Mouse (Mus musculus) limb, embryonic 12.5 days (tissue): ENCODE measurements around the gene Tas2r104. TPM values are rescaled to one million over a fixed set of nuclear protein-coding genes. Genes with fewer than 3 reads are reported as not detected.

Experiments
- ATAC-seq: fragments of 200-750 bp; cut with Nextera tagmentation; 2 replicates; pipeline ENCODE4 v1.8.0; 2017; ENCODE audit warnings: low read depth, moderate TSS enrichment; ENCODE audit not compliant: insufficient number of reproducible peaks, insufficient read depth, low FRiP score, low TSS enrichment
- H3K27ac ChIP-seq: fragments of 300-500 bp; sonication (generic); 2 replicates; pipeline ENCODE4 v1.5.1; 2016; ENCODE audit warnings: mild to moderate bottlenecking, moderate library complexity
- H3K27me3 ChIP-seq: fragments of 300-500 bp; sonication (generic); 2 replicates; pipeline ENCODE4 v1.6.1; 2016; ENCODE audit warnings: mild to moderate bottlenecking, moderate library complexity
- H3K36me3 ChIP-seq: fragments of 300-500 bp; sonication (generic); 2 replicates; pipeline ENCODE4 v1.6.1; 2016; ENCODE audit warnings: mild to moderate bottlenecking, moderate library complexity
- H3K4me1 ChIP-seq: fragments of 300-500 bp; sonication (generic); replicated peaks from 2 replicates; pipeline ENCODE4 v1.6.1; 2016
- H3K4me2 ChIP-seq: fragments of 300-500 bp; sonication (generic); 2 replicates; pipeline ENCODE4 v1.6.1; 2016; ENCODE audit warnings: mild to moderate bottlenecking, moderate library complexity
- H3K4me3 ChIP-seq: fragments of 300-500 bp; sonication (generic); replicated peaks from 2 replicates; pipeline ENCODE4 v1.5.1; 2016; ENCODE audit warnings: mild to moderate bottlenecking
- H3K9ac ChIP-seq: fragments of 300-500 bp; sonication (generic); replicated peaks from 2 replicates; pipeline ENCODE4 v1.6.1; 2016; ENCODE audit warnings: mild to moderate bottlenecking, moderate library complexity
- H3K9me3 ChIP-seq: fragments of 300-500 bp; sonication (generic); 2 replicates; pipeline ENCODE4 v1.6.1; 2016; ENCODE audit warnings: mild to moderate bottlenecking, moderate library complexity
- WGBS: fragments of 180-500 bp; shearing (Covaris S2); methylation state at CpG from one replicate; pipeline ENCODE4 v1.1.7; 2016; 5-methylcytosine and 5-hydroxymethylcytosine counted together
- polyA plus RNA-seq: library from polyadenylated mRNA; unstranded; fragments of >200 nt; fragmentation: Nextera tagmentation; extraction: Ambion mirVana; gene quantifications from 2 replicates; pipeline ENCODE4 v1.2.1, GENCODE M21; 2016

Gene Tas2r104
- polyA plus RNA-seq: not detected in 2 replicates

GRCm38 (mm10) chr6:131685644-131686043, at the start of gene Tas2r104:
Tas2r104 (minus strand) TSS chr6:131685744.
- 74% methylated on average over 1 of the region's 1 CpGs for WGBS
- no peaks in the 10 kb centered on the region for H3K4me1 ChIP-seq

GRCm38 (mm10) chr6:131712803-131713202, 27.3 kb upstream of the Tas2r104 start:
- H3K9ac ChIP-seq: no peak overlapping the region
- H3K4me2 ChIP-seq: no peak overlapping the region
- WGBS: 46% methylated on average over 7 of the region's 7 CpGs
- no peaks in the 10 kb centered on the region for H3K27me3 ChIP-seq
- no peaks in the 10 kb centered on the region for H3K4me1 ChIP-seq
- no peak for ATAC-seq
- H3K9me3 ChIP-seq: peaks cover 16% of the 10 kb centered on the region
- H3K4me3 ChIP-seq: no peak overlapping the region
- no peaks in the 10 kb centered on the region for H3K36me3 ChIP-seq
- no peak overlapping the region for H3K27ac ChIP-seq

More at GRCm38 (mm10) chr6:131685644-131686043, at the start of gene Tas2r104:
- Histone ChIP-seq H3K4me3 (no peak within 1 kb of the TSS), H3K27me3 (no peaks in the 10 kb centered on the region), H3K9ac (no peak within 1 kb of the TSS), H3K4me2 (no peak within 1 kb of the TSS), H3K9me3 (0 out of 2 replicates have a peak, but pooled peaks cover 4% of the 10 kb centered on the region), H3K27ac (no peak within 1 kb of the TSS), H3K36me3 (no peaks in the 10 kb centered on the region)
- ATAC-seq: no peak

GRCm38 (mm10) chr6:131689963-131690362, 4.4 kb upstream of the Tas2r104 start, which contains the start of gene Tas2r114:
Tas2r114 (minus strand) TSS chr6:131690063.
- H3K4me2 ChIP-seq: no peak within 1 kb of the TSS
- H3K4me1 ChIP-seq: no peaks in the 10 kb centered on the region
- no peak for ATAC-seq
- no peak within 1 kb of the TSS for H3K9ac ChIP-seq
- H3K4me3 ChIP-seq: no peak within 1 kb of the TSS
- H3K36me3 ChIP-seq: no peaks in the 10 kb centered on the region
- H3K27me3 ChIP-seq: no peaks in the 10 kb centered on the region
- H3K9me3 ChIP-seq: peaks cover 23% of the 10 kb centered on the region; the same call in 1 of the 2 replicates
- H3K27ac ChIP-seq: no peak within 1 kb of the TSS

- no peak within 1 kb of the TSS for H3K9ac ChIP-seq
- H3K4me2 ChIP-seq: no peak within 1 kb of the TSS
- no peaks in the 10 kb centered on the region for H3K27me3 ChIP-seq
- H3K4me1 ChIP-seq: no peaks in the 10 kb centered on the region
- H3K9me3 ChIP-seq: peaks cover 19% of the 10 kb centered on the region; the same call in 1 of the 2 replicates
- WGBS: 83% methylated on average over 1 of the region's 1 CpGs
- no peaks in the 10 kb centered on the region for H3K36me3 ChIP-seq
- ATAC-seq: no peak
- H3K4me3 ChIP-seq: no peak within 1 kb of the TSS
- no peak within 1 kb of the TSS for H3K27ac ChIP-seq
These were observed 1.9 kb upstream of the Tas2r104 start, which contains the start of gene Tas2r105 for GRCm38 (mm10) chr6:131687395-131687794. Tas2r105 (minus strand) TSS chr6:131687495.

- WGBS: 70% methylated on average over 3 of the region's 3 CpGs
- H3K4me3 ChIP-seq: no peak within 1 kb of the TSS
These were observed 6.8 kb downstream of the Tas2r104 start, which contains the start of gene Tas2r106 for GRCm38 (mm10) chr6:131678786-131679185. Tas2r106 (minus strand) TSS chr6:131678886.

GRCm38 (mm10) chr6:131660049-131660448, 25.5 kb downstream of the Tas2r104 start, which contains the start of gene Tas2r107:
Tas2r107 (minus strand) TSS chr6:131660149.
- no peak for ATAC-seq

More at GRCm38 (mm10) chr6:131678786-131679185, 6.8 kb downstream of the Tas2r104 start, which contains the start of gene Tas2r106:
- no peaks in the 10 kb centered on the region for H3K27me3 ChIP-seq
- no peaks in the 10 kb centered on the region for H3K4me1 ChIP-seq
- H3K9me3 ChIP-seq: peaks cover 3% of the 10 kb centered on the region; the same call in 1 of the 2 replicates
- no peak within 1 kb of the TSS for H3K9ac ChIP-seq
- no peak within 1 kb of the TSS for H3K4me2 ChIP-seq
- H3K27ac ChIP-seq: no peak within 1 kb of the TSS
- H3K36me3 ChIP-seq: no peaks in the 10 kb centered on the region
- ATAC-seq: no peak

More at GRCm38 (mm10) chr6:131660049-131660448, 25.5 kb downstream of the Tas2r104 start, which contains the start of gene Tas2r107:
- Histone ChIP-seq H3K4me1 (no peaks in the 10 kb centered on the region), H3K27me3 (no peaks in the 10 kb centered on the region), H3K36me3 (no peaks in the 10 kb centered on the region), H3K9me3 (peaks cover 24% of the 10 kb centered on the region), H3K4me3 (no peak within 1 kb of the TSS), H3K9ac (no peak within 1 kb of the TSS), H3K27ac (no peak within 1 kb of the TSS), H3K4me2 (no peak within 1 kb of the TSS)

Other genes with a start within 250 kb of the Tas2r104 start
- not detected in 2 replicates for gene 5430401F13Rik, start 199.3 kb downstream of the Tas2r104 start, polyA plus RNA-seq
- not detected in 2 replicates for gene Gm6619, start 199.3 kb downstream of the Tas2r104 start, polyA plus RNA-seq
- gene Tas2r130, start 54.8 kb downstream of the Tas2r104 start, polyA plus RNA-seq: not detected in 2 replicates
- gene Tas2r107, start 25.6 kb downstream of the Tas2r104 start, polyA plus RNA-seq: not detected in 2 replicates
- gene Tas2r106, start 6.9 kb downstream of the Tas2r104 start, polyA plus RNA-seq: not detected in 2 replicates
- gene Tas2r105, start 1.8 kb upstream of the Tas2r104 start, polyA plus RNA-seq: not detected in 2 replicates
- not detected in 2 replicates for gene Tas2r114, start 4.3 kb upstream of the Tas2r104 start, polyA plus RNA-seq